Mouse (Mus musculus): Measurements from ENCODE around the gene Top3b.
"Not testable (repeated sequence)": the region's sequence is repeated elsewhere in the genome, so short reads cannot be mapped to it uniquely, and the experiment has no call there.

Top3b gene

GRCm38 (mm10) chr16:16897056-16897584 is 26.6 kb downstream of the Top3b start:
- DNase-seq: no peak

GRCm38 (mm10) chr16:16902329-16902728 is 31.8 kb downstream of the Top3b start:
- DNase-seq: no peak

GRCm38 (mm10) chr16:16903188-16903587 is 32.7 kb downstream of the Top3b start:
- DNase-seq: no peak

GRCm38 (mm10) chr16:16907799-16908198 is 37.3 kb downstream of the Top3b start:
- peak; percentile 21 for DNase-seq

GRCm38 (mm10) chr16:16911641-16912597 is 41.4 kb downstream of the Top3b start:
- peak; percentile 71 for DNase-seq

GRCm38 (mm10) chr16:16913440-16913839 is 42.9 kb downstream of the Top3b start:
- DNase-seq: no peak

- no peak for DNase-seq
These were observed 48.0 kb downstream of the Top3b start for GRCm38 (mm10) chr16:16918441-16919117.

GRCm38 (mm10) chr16:16921021-16921435 is 50.5 kb downstream of the Top3b start:
- no peak for DNase-seq

- DNase-seq: no peak
These were observed 53.9 kb downstream of the Top3b start for GRCm38 (mm10) chr16:16924481-16924880.

- DNase-seq: no peak
These were observed 56.0 kb downstream of the Top3b start for GRCm38 (mm10) chr16:16926536-16926935.

GRCm38 (mm10) chr16:16928908-16929307 is 58.4 kb downstream of the Top3b start:
- not testable (repeated sequence) for DNase-seq

GRCm38 (mm10) chr16:16930326-16930725 is 59.8 kb downstream of the Top3b start:
- no peak for DNase-seq

GRCm38 (mm10) chr16:16930810-16931296 is 60.3 kb downstream of the Top3b start:
- no peak for DNase-seq

- no peak for DNase-seq
These were observed 69.0 kb downstream of the Top3b start for GRCm38 (mm10) chr16:16939543-16939942.

GRCm38 (mm10) chr16:16941078-16941477 is 70.5 kb downstream of the Top3b start:
- no peak for DNase-seq
